Mouse (Mus musculus) macrophage (primary cell): ENCODE results near the gene Syce2. TPM values are rescaled to one million over a fixed set of nuclear protein-coding genes. Genes with fewer than 3 reads are reported as not detected.

Experiments
- H3K27ac ChIP-seq: fragments of 350-480 bp; formaldehyde crosslinking; 2 replicates; pipeline ENCODE4 v1.9.0; 2021
- H3K36me3 ChIP-seq: fragments of 350-480 bp; formaldehyde crosslinking; 2 replicates; pipeline ENCODE4 v1.9.0; 2021; ENCODE audit errors: inconsistent target
- H3K4me3 ChIP-seq: fragments of 350-480 bp; formaldehyde crosslinking; 2 replicates; pipeline ENCODE4 v1.9.0; 2021; ENCODE audit errors: inconsistent target
- H3K79me2 ChIP-seq: fragments of 350-480 bp; formaldehyde crosslinking; 2 replicates; pipeline ENCODE4 v1.9.0; 2021; ENCODE audit errors: inconsistent target
- WGBS: methylation state at CpG from one replicate; pipeline ENCODE4 v1.1.7; 2026; ENCODE audit warnings: inconsistent platforms; ENCODE audit not compliant: missing documents; 5-methylcytosine and 5-hydroxymethylcytosine counted together
- polyA plus RNA-seq: library from polyadenylated mRNA; stranded (reverse); fragments of 250-400 nt; gene quantifications from 3 replicates; pipeline ENCODE4 v1.2.4, GENCODE M21; 2018; ENCODE audit warnings: inconsistent platforms

Gene Syce2
- polyA plus RNA-seq, 1 experiment from 2014 or later = 18.1 TPM

DNA sequence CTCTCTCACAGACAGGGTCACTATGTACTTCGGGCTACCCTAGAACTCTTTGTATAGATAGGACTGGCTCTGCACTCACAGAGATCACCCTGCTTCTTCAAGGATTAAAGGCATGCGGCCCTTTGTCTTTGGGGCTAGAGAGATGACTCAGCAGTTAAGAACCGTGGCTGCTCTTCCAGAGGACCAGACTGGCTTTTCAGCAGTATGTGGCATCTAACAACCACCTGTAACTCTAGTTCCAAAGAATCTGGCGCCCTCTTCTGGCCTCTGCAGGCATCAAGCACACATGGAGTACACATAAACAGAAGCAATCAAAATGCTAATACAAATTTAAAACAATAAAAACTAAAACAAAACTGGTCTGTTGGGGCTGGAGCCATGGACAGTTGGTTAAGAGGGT is 42.0 kb downstream of the Syce2 start:
- H3K4me3 ChIP-seq = no peak overlapping the region
- peaks cover 19% of the 10 kb centered on the region for H3K79me2 ChIP-seq
- 43% methylated on average over 4 of the region's 4 CpGs for WGBS
- H3K36me3 ChIP-seq = peaks cover 8% of the 10 kb centered on the region; the same call in 1 of the 2 replicates
- H3K27ac ChIP-seq = no peak overlapping the region

DNA sequence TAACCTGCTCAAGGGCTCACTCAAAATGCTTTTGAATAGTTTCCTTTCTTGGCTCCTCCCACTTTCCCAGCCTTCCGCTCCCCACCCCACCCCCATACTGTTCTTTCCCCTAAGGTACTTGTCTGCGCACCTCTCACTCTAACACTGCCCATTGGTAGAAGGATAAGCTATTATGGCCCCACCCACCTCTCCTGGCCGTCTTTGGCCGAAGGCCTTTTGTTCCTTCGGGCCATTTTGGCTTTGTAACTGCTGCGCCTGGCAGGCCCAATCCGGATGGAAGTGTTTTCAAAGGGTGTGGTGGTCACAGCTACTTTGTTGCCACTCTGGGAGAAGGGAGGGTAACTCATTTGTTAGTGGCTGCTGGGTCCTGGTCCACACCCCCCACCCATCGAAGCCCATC is 43.4 kb downstream of the Syce2 start:
- WGBS = 93% methylated on average over 8 of the region's 8 CpGs
- H3K79me2 ChIP-seq = peaks cover 6% of the 10 kb centered on the region
- H3K27ac ChIP-seq = no peak overlapping the region
- H3K36me3 ChIP-seq = peaks cover 6% of the 10 kb centered on the region; the same call in 1 of the 2 replicates
- H3K4me3 ChIP-seq = no peak overlapping the region

DNA sequence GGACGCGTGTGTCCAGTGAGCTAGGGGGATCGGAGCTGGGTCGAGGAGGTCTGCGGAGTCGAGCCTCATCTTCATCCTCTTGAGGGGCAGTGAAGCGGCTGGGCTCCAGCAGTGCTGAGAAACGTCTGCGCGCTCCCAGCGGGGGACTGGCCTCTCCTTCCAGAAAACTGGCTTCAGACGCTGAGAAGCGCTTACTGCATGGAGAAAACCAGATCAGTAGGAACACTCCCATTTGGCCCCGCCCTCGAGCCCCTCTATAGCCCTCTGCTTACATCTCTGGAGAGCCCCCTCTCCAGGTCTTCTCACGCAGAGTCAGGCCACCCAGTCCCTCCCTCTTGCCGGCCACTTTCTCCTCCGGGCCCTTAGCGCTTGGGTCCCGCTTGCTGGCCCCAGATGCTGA is 45.9 kb downstream of the Syce2 start:
- Histone ChIP-seq H3K27ac (no peak overlapping the region), H3K4me3 (no peak overlapping the region), H3K36me3 (no peaks in the 10 kb centered on the region), H3K79me2 (no peaks in the 10 kb centered on the region)
- 72% methylated on average over 19 of the region's 20 CpGs for WGBS

DNA sequence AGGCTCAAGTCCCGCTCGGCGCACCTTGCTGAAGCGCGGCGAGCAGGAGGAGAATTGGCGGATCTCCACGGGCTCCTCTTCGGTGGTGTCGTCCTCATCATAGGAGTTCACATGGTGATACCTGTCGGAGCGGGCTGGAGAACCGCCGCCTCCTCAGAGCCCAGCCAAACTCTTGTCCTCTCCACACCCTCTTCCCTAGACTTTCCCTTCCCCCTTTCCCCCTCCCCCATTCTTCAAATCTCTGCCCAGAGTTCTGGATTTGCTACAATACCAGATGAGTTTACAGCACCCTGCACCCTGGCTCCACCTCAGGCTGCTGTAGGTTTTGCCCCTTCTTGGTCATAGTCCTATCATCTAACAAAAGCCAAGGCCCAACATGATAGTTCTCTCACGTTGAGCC is 46.7 kb downstream of the Syce2 start:
- WGBS = 89% methylated on average over 11 of the region's 15 CpGs
- H3K4me3 ChIP-seq = no peak overlapping the region

DNA sequence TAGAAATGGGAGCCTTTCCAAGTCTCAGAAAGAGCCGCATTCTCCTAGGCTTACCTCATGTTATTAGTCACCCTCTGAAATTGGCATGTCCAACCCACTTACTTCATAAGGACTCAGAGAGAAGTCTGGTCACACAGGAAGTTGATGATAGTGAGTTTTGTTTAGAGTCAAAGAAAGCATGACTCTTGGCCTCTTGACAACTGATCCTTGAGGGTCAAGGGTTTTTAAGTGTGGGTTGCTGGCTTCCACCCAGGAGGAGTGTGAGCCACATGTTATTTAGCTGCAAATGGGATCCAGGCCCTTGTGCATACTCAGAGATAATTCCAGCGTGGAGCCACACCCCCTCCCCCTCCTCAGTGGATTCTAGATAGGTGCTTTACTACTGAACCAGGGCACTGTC is 49.7 kb downstream of the Syce2 start:
- Histone ChIP-seq H3K79me2 (no peaks in the 10 kb centered on the region), H3K27ac (no peak overlapping the region)
- 63% methylated on average over 2 of the region's 2 CpGs for WGBS

More for the DNA sequence above, 46.7 kb downstream of the Syce2 start:
- no peaks in the 10 kb centered on the region for H3K79me2 ChIP-seq
- no peak overlapping the region for H3K27ac ChIP-seq
- no peaks in the 10 kb centered on the region for H3K36me3 ChIP-seq

DNA sequence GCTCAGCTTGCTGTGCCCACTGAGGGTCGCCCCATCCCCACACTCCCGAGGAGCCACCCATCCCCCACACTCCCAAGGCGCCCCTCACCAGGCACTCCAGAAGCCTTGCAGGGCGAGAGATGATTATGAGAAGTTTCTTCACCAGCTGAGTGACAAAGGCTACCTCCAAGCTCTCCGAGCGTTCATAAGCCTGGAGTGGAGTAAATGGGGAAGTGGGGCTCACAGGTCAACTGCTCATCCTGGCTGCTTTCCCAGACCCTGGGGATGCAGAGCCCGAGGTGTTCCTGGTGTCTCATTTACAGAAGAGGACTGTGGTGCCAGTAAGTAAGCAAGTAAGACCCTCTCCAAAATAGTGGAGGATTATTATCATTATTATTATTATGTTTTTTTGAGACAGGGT is 53.6 kb downstream of the Syce2 start:
- H3K79me2 ChIP-seq = no peaks in the 10 kb centered on the region
- H3K36me3 ChIP-seq = no peaks in the 10 kb centered on the region
- no peak overlapping the region for H3K4me3 ChIP-seq
- 21% methylated on average over 7 of the region's 7 CpGs for WGBS
- H3K27ac ChIP-seq = no peak overlapping the region

More for the DNA sequence above, 49.7 kb downstream of the Syce2 start:
- Histone ChIP-seq H3K4me3 (no peak overlapping the region), H3K36me3 (no peaks in the 10 kb centered on the region)

DNA sequence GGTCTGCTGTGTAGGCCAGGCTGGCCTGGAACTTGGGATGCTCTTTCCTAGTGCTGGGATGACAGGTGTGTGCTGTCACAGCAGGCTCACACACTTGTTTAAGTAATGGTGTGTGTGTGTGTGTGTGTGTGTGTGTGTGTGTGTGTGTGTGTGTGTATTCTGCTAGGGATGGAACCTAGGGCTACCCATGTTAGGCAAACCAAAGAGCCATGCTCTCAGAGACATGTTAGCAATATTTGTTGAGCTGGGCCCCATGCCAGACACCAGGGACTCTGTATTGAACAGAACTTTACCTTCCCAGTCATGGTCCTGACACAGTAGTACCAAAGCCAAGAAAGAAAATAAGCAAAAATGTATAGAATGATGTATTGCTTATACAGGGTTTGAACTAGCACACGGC is 55.6 kb downstream of the Syce2 start:
- H3K27ac ChIP-seq = no peak overlapping the region
- WGBS = 79% methylated on average over 1 of the region's 1 CpGs
- H3K4me3 ChIP-seq = no peak overlapping the region
- H3K36me3 ChIP-seq = no peaks in the 10 kb centered on the region
- H3K79me2 ChIP-seq = no peaks in the 10 kb centered on the region

DNA sequence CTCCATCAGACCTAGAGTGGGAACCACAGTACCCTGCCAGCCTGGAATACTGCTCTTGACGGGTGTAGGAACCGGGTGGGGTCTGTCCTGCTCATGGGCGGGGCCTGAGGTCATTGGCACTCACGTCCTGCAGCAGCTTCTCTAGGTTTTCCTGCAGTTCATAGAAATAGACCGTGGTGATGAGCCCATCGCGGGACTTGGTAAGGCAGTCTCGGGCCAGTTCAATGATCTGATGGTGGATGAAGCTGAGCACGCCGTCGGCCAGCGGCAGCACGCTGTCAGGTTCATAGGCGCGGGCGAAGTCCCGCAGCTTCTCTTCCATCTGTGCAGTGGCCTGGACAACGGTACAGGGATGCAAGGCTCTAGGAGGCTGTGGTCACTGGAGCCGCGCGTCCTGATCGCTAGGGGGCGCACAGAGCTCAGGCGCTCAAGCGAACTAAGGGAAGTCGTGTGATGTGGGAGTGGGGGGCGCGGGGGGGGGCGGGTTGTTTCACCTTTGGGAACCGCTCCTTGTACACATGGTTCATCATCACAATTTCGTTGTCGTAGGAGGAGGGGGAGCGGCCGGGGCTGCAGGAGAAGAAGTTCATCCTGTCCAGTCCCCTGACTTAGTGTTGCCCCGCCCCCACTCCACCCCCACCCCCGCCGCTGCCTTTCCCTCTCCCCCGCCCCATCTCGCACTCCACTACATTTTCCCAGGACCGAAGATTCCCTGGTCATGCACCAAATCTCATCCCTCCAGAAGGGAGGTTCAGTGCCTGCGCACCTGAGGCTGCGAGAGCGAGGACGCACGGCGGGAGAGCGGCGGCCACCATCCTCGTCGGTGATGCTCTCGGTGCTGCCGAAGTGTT is 56.8 kb downstream of the Syce2 start:
- Histone ChIP-seq H3K36me3 (no peaks in the 10 kb centered on the region), H3K79me2 (no peaks in the 10 kb centered on the region), H3K27ac (no peak overlapping the region), H3K4me3 (no peak overlapping the region)
- 11% methylated on average over 46 of the region's 52 CpGs for WGBS

DNA sequence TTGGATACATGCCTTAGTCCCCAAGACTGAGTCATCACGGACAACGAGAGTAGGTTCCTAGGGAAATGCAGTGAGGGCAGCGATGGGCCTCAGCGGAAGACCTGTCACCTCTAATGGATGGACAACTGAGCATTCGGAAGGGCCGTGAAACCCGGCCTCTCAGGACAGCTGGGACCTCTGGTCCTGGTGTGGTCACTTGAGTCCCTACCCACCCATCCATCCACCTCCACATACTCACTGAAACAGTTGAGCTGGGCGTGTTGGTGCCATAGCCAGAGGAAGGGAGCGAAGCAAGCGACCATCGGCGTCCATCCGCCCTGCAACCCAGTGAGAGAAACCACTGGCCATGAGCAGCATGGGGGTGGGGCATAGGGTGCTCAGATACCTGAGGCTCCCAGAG is 58.7 kb downstream of the Syce2 start:
- Histone ChIP-seq H3K36me3 (no peaks in the 10 kb centered on the region), H3K79me2 (no peaks in the 10 kb centered on the region), H3K4me3 (no peak overlapping the region), H3K27ac (no peak overlapping the region)
- 84% methylated on average over 13 of the region's 13 CpGs for WGBS

DNA sequence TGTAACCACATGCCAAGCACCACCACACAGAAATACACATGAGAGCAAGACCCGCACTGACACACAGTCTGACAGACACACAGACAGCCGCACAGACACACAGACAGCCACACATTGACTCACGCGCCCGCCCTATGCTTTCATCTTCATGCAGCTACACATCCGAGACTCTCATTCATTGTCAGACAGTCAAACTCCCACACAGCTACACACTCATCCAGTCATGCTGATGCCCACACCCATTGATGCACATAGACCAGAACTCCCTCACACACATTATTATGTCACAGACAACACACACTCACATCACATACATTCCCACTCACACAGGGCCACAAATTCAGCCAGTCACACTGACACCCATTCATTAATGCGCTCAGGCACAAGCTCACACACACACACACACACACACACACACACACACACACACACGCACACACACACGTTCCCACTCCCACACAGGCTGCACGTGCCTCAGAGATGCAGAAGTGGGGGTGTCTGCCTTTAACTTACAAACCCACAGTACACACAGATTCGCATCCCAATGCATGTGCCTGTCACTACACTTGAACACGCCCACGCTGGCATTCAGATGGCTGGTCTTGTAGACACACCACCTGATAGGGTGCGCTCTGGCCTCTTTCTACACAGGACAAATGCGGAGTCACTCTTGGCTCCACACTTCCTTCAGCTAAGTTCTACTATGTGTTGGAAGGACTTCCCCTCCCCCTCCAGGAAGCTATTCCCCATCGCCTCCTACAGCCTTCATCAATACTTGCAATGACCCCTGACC is 62.1 kb downstream of the Syce2 start:
- no peak overlapping the region for H3K27ac ChIP-seq
- H3K79me2 ChIP-seq = no peaks in the 10 kb centered on the region
- H3K4me3 ChIP-seq = no peak overlapping the region
- H3K36me3 ChIP-seq = no peaks in the 10 kb centered on the region
- 80% methylated on average over 13 of the region's 16 CpGs for WGBS

DNA sequence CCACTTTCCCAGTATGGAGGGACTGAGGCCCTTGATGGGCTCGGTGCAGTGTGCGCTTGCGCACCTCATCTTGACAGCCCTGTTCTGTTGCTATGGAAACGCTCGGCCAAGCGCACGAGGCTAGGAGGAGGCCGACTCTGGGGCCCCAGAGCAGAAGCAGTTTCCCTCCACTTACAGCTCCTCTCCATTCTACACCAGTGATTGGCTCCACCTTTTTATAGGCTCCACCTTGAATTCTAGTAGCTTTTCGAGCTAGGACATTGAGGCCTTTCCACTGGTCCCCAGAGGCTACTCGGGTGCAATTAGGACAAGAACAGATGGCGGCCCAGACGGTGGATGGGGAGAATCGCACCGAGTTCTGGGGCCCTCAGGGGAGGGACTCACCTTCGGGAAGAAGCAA is 62.9 kb downstream of the Syce2 start:
- Histone ChIP-seq H3K36me3 (no peaks in the 10 kb centered on the region), H3K79me2 (no peaks in the 10 kb centered on the region), H3K27ac (no peak overlapping the region), H3K4me3 (no peak overlapping the region)
- 5% methylated on average over 15 of the region's 15 CpGs for WGBS

DNA sequence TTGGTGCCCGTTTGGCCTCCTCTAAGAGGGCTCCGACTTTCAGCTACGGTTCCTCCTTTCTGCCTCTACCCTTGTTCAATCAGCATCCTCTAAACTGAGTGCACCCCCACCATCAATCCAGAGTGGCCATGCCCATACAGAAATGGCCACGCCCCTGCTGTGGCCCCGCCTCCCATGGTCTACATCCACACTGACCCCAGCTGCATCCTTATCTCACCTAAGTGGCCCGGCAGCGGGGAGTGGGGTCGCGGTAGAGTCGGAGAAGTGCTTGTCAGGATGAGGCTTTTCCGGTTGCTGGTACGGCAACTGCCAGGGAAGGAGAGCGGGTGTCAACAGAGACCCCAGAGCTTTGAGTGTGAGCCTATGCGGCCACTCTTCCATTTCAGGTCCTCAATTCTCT is 63.6 kb downstream of the Syce2 start:
- WGBS = 3% methylated on average over 12 of the region's 14 CpGs
- Histone ChIP-seq H3K36me3 (no peaks in the 10 kb centered on the region), H3K4me3 (no peak overlapping the region), H3K27ac (no peak overlapping the region), H3K79me2 (no peaks in the 10 kb centered on the region)

DNA sequence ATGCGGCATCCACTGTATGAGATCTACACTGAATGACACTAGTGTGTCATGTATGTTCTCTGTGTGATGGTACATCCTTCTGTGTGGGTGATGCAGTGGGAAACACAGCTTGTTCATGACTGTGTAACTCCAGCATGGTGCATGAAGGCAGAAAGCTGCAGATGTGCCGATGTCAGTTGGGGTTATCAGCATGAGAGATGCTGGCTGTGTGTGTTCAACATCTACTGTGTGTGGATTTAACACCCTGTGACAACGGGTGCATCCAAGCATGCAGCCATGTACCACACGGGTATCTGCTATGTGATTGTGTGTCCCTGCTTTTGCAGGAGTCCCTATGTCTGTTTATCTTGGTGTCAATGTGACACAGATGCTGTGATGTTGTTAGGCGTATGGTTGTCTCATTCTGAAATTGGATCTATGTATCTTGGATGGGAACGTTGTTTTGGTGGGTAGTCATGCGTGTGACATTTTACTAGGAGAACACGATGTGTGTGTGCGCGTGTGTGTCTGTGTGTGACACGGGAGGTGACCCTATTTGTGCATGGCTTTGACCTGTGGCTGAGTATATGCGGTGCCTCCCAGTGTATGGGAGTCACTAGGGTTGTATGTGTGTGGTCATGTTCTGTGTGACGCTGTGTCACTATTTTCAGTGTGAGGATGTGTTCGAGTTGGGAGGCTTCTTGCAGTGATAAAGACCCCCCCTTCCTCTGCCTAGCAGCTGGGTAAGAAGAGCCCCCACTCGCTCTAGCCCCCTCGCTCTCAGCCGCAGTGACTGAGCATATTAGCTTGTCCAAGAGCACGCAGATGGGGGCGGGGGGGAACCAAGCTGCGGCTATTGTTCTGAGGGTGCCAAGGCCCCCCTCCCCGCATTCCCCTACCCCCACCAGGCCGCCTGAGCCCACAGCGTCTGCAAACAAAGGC is 64.4 kb downstream of the Syce2 start:
- 25% methylated on average over 21 of the region's 23 CpGs for WGBS

DNA sequence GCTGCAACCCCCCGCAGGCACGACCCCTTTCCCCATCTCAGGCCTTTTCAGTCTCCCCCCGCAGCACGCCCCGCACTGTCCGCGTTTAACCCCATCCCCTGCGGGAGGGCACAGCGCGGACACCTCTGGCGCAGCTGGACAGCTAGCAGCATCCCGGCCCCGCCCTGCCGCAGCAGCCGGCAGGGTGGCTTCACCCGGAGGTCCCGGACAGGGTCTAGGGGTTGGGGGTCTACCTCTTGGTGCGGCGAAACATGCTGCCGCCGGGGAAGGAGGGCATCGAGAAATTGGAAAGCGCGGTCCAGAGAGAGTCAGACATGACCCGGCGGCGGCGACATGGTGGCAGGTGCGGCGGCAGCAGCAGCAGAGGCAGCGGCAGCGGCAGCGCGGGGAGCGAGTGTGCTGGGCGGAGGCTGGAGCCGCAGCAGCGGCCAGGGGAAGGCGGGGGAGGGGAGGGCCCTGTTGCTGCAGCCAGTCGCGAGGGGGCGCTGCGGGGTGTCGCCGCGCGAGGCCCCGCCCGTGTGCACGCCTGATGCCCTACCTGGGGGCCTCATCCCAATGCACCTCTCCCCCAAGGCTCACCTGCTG is 65.1 kb downstream of the Syce2 start, which contains the start of gene Mast1:
Gene Mast1, minus strand, starts transcription at position 398 of the 585 bp plus-strand sequence.
- Histone ChIP-seq H3K79me2 (no peaks in the 10 kb centered on the region), H3K36me3 (no peaks in the 10 kb centered on the region), H3K4me3 (no peak within 1 kb of the TSS), H3K27ac (no peak within 1 kb of the TSS)
- 2% methylated on average over 44 of the region's 50 CpGs for WGBS

More for the DNA sequence above, 64.4 kb downstream of the Syce2 start:
- Histone ChIP-seq H3K27ac (no peak overlapping the region), H3K79me2 (no peaks in the 10 kb centered on the region), H3K36me3 (no peaks in the 10 kb centered on the region), H3K4me3 (no peak overlapping the region)
